Mouse (Mus musculus) hindbrain, embryonic 10.5 days (tissue): ENCODE data around the gene Tfpi2. TPM values are rescaled to one million over a fixed set of nuclear protein-coding genes. Genes with fewer than 3 reads are reported as not detected.
A peak's percentile ranks its signal among the peaks of the same experiment; 100 is the strongest.

Experiments
- DNase-seq: peaks from one replicate; pipeline ENCODE4 v3.0.0-alpha.2; 2017; ENCODE audit warnings: low spot score
- H3K27ac ChIP-seq: fragments of 300-500 bp; sonication (generic); 2 replicates; pipeline ENCODE4 v1.5.1; 2016; ENCODE audit warnings: mild to moderate bottlenecking, moderate library complexity
- H3K27me3 ChIP-seq: fragments of 300-500 bp; sonication (generic); 2 replicates; pipeline ENCODE4 v1.6.1; 2016; ENCODE audit warnings: mild to moderate bottlenecking; ENCODE audit not compliant: poor library complexity, insufficient read depth, severe bottlenecking
- H3K36me3 ChIP-seq: fragments of 300-500 bp; sonication (generic); 2 replicates; pipeline ENCODE4 v1.6.1; 2016; ENCODE audit warnings: mild to moderate bottlenecking, moderate library complexity
- H3K4me1 ChIP-seq: fragments of 300-500 bp; sonication (generic); replicated peaks from 2 replicates; pipeline ENCODE4 v1.6.1; 2016; ENCODE audit warnings: mild to moderate bottlenecking
- H3K4me3 ChIP-seq: fragments of 300-500 bp; sonication (generic); 2 replicates; pipeline ENCODE4 v1.5.1; 2016; ENCODE audit warnings: mild to moderate bottlenecking, moderate library complexity
- H3K9me3 ChIP-seq: fragments of 300-500 bp; sonication (generic); 2 replicates; pipeline ENCODE4 v1.6.1; 2016; ENCODE audit warnings: mild to moderate bottlenecking, moderate library complexity
- WGBS: fragments of 180-500 bp; shearing (Covaris S2); methylation state at CpG from one replicate; pipeline ENCODE4 v1.1.7; 2016; 5-methylcytosine and 5-hydroxymethylcytosine counted together
- polyA plus RNA-seq: library from polyadenylated mRNA; unstranded; fragments of >200 nt; fragmentation: Nextera tagmentation; extraction: Ambion mirVana; gene quantifications from 2 replicates; pipeline ENCODE4 v1.2.1, GENCODE M21; 2016

The Tfpi2 gene
- polyA plus RNA-seq, 1 experiment from 2014 or later = 0.42 TPM

- DNase-seq = no peak
- no peak overlapping the region for H3K27ac ChIP-seq
- WGBS = 89% methylated on average over 5 of the region's 5 CpGs
- H3K4me3 ChIP-seq = no peak overlapping the region
- H3K4me1 ChIP-seq = no peaks in the 10 kb centered on the region
- H3K9me3 ChIP-seq = no peaks in the 10 kb centered on the region
- no peaks in the 10 kb centered on the region for H3K27me3 ChIP-seq
- no peaks in the 10 kb centered on the region for H3K36me3 ChIP-seq
Observed at GRCm38 (mm10) chr6:3982661-3983284, 5.9 kb downstream of the Tfpi2 start.

GRCm38 (mm10) chr6:3973679-3974078 is 15.0 kb downstream of the Tfpi2 start:
- no peak overlapping the region for H3K4me3 ChIP-seq
- no peaks in the 10 kb centered on the region for H3K4me1 ChIP-seq
- no peak overlapping the region for H3K27ac ChIP-seq
- peaks cover 1% of the 10 kb centered on the region; the same call in 1 of the 2 replicates for H3K27me3 ChIP-seq
- WGBS = 85% methylated on average over 1 of the region's 1 CpGs
- DNase-seq = no peak
- H3K36me3 ChIP-seq = no peaks in the 10 kb centered on the region
- no peaks in the 10 kb centered on the region for H3K9me3 ChIP-seq

- 25% methylated on average over 31 of the region's 31 CpGs for WGBS
- no peak overlapping the region for H3K27ac ChIP-seq
- no peaks in the 10 kb centered on the region for H3K36me3 ChIP-seq
- H3K9me3 ChIP-seq = no peaks in the 10 kb centered on the region
- H3K4me1 ChIP-seq = peaks cover 5% of the 10 kb centered on the region; the same call in 1 of the 2 replicates
- peak overlapping the region; percentile 31 for H3K4me3 ChIP-seq
- DNase-seq = peak; percentile 6
- peaks cover 15% of the 10 kb centered on the region; the same call in 1 of the 2 replicates for H3K27me3 ChIP-seq
Observed at GRCm38 (mm10) chr6:3967676-3968626, 20.8 kb downstream of the Tfpi2 start.

DNA sequence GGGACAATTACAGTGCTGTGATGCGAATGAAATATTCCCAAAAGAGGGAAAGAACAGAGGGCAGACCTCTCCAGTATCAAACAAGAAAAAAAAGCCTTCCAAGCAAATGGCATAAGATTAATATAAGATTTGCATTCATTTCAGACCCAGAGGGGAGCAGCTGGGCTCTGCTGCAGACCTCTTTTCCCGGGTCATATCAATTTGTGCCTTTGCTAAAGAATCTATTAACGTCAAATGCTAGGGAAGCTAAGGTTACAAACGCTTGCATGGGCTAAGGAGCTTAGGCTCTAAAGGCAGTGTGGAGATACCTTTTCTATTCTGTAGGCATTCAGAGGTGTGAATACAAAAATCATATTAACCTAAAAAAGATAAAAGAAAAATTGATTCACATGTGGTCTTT is 33.8 kb downstream of the Tfpi2 start:
- no peak for DNase-seq
- Histone ChIP-seq H3K27ac (no peak overlapping the region), H3K9me3 (no peaks in the 10 kb centered on the region), H3K27me3 (no peaks in the 10 kb centered on the region), H3K36me3 (no peaks in the 10 kb centered on the region), H3K4me3 (no peak overlapping the region), H3K4me1 (no peaks in the 10 kb centered on the region)
- WGBS = 60% methylated on average over 4 of the region's 4 CpGs

DNA sequence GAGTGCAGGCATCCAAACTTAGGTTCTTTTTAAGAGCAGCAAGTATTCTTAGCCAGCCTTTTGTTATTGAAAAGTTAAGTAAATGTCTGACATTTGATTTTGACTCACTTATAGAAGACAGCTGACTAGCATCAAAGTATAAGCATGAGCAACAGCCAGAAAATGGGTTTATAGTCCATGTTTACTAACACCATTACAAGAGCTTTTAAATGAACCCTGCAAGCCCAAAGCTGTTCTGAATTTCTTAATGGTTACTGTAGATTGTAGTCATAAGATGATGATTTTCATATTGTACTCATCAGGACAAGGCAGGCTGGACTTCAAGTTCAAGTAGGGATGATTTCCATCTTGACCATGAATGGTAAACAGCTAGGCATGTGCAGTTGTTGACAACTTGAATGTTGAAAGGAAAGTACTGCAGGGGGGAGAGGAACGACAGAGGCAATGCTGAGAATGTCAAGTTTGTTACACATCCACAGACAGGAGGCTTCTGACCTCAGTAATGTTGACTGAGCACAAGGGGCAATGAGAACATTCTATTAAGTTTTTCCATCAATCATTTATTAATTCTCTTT is 52.5 kb downstream of the Tfpi2 start:
- WGBS = 64% methylated on average over 1 of the region's 1 CpGs
- no peak overlapping the region for H3K4me3 ChIP-seq

DNA sequence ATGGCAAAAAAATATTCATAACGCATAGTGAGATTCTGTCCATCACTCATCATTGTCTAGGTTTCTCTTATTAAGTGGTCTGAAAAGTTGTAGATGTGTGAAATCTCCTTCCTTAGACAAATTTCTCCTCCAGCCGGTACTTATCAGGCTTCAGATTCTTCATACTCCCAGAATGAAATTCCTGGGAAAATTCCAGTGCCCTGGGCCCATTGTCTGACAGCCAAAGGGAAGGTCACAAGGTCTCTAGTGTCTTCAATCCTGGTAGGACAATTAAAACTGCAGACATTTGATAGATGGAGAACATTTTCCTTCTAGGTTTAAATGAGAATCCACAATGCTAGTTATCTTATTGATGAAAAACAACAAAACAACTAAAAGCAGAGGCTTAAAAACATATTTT is 53.1 kb downstream of the Tfpi2 start:
- no peak overlapping the region for H3K27ac ChIP-seq
- no peaks in the 10 kb centered on the region for H3K36me3 ChIP-seq
- H3K4me3 ChIP-seq = no peak overlapping the region
- 54% methylated on average over 2 of the region's 2 CpGs for WGBS
- no peaks in the 10 kb centered on the region for H3K9me3 ChIP-seq
- peaks cover 12% of the 10 kb centered on the region for H3K4me1 ChIP-seq
- no peaks in the 10 kb centered on the region for H3K27me3 ChIP-seq
- DNase-seq = no peak

More for the DNA sequence above, 52.5 kb downstream of the Tfpi2 start:
- no peaks in the 10 kb centered on the region for H3K36me3 ChIP-seq
- H3K4me1 ChIP-seq = peaks cover 12% of the 10 kb centered on the region
- H3K9me3 ChIP-seq = no peaks in the 10 kb centered on the region
- no peaks in the 10 kb centered on the region for H3K27me3 ChIP-seq
- no peak overlapping the region for H3K27ac ChIP-seq
- DNase-seq = no peak

GRCm38 (mm10) chr6:3935048-3935447 is 53.7 kb downstream of the Tfpi2 start:
- no peaks in the 10 kb centered on the region for H3K36me3 ChIP-seq
- WGBS = 70% methylated on average over 2 of the region's 2 CpGs
- no peak overlapping the region for H3K27ac ChIP-seq
- DNase-seq = no peak
- H3K4me3 ChIP-seq = no peak overlapping the region
- no peaks in the 10 kb centered on the region for H3K27me3 ChIP-seq
- H3K4me1 ChIP-seq = peaks cover 12% of the 10 kb centered on the region
- H3K9me3 ChIP-seq = no peaks in the 10 kb centered on the region

- Histone ChIP-seq H3K9me3 (no peaks in the 10 kb centered on the region), H3K4me1 (no peaks in the 10 kb centered on the region), H3K36me3 (no peaks in the 10 kb centered on the region), H3K4me3 (no peak overlapping the region), H3K27ac (no peak overlapping the region), H3K27me3 (no peaks in the 10 kb centered on the region)
- 80% methylated on average over 4 of the region's 4 CpGs for WGBS
- no peak for DNase-seq
Observed at GRCm38 (mm10) chr6:3926140-3926539, 62.6 kb downstream of the Tfpi2 start.

DNA sequence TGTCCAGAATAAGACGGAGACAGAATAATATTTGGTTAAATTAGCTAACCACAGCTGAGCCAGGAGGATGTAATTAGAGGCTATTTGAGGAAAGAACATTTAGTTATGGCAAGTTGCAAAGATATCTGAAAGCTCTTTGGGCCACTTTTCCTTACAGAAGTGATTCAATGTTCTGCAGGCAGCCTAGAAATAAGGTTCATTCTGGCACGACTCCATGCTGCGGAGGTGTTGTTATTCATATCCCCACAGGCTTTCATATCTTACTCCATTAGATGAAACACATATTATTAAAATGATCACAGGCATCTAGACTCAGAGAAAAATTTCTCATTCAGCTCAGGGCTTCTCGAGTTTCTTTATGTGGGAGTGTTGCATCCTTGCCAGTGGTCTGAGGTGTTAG is 65.8 kb downstream of the Tfpi2 start:
- Histone ChIP-seq H3K4me3 (no peak overlapping the region), H3K27ac (no peak overlapping the region), H3K27me3 (no peaks in the 10 kb centered on the region), H3K36me3 (no peaks in the 10 kb centered on the region), H3K9me3 (no peaks in the 10 kb centered on the region), H3K4me1 (no peaks in the 10 kb centered on the region)
- 85% methylated on average over 4 of the region's 4 CpGs for WGBS
- no peak for DNase-seq

GRCm38 (mm10) chr6:3916015-3916414 is 72.7 kb downstream of the Tfpi2 start:
- Histone ChIP-seq H3K4me3 (no peak overlapping the region), H3K27me3 (no peaks in the 10 kb centered on the region), H3K9me3 (no peaks in the 10 kb centered on the region), H3K4me1 (no peaks in the 10 kb centered on the region), H3K36me3 (no peaks in the 10 kb centered on the region), H3K27ac (no peak overlapping the region)
- DNase-seq = no peak
- 81% methylated on average over 7 of the region's 7 CpGs for whole genome bisulfite sequencing
